Mouse (Mus musculus) heart, postnatal 0 days (tissue): ENCODE data around the gene Mtfr2. TPM values are rescaled to one million over a fixed set of nuclear protein-coding genes. Genes with fewer than 3 reads are reported as not detected.

Source experiments
- ATAC-seq: fragments of 200-750 bp; cut with Nextera tagmentation; 2 replicates; pipeline ENCODE4 v1.8.0; 2017; ENCODE audit warnings: low read depth, moderate number of reproducible peaks, moderate library complexity; ENCODE audit not compliant: insufficient read depth
- DNase-seq: peaks from one replicate; pipeline ENCODE4 v3.0.0-alpha.2; 2016; ENCODE audit warnings: low spot score
- H3K27ac ChIP-seq: fragments of 300-500 bp; sonication (generic); 2 replicates; pipeline ENCODE4 v1.5.1; 2014; ENCODE audit warnings: low read depth, mild to moderate bottlenecking
- H3K27me3 ChIP-seq: fragments of 300-500 bp; sonication (generic); 2 replicates; pipeline ENCODE4 v1.6.1; 2014; ENCODE audit warnings: low read length, mixed read lengths; ENCODE audit not compliant: control insufficient read depth, insufficient read depth
- H3K36me3 ChIP-seq: fragments of 300-500 bp; sonication (generic); replicated peaks from 2 replicates; pipeline ENCODE4 v1.6.1; 2014; ENCODE audit warnings: low read length, mixed read lengths; ENCODE audit not compliant: control insufficient read depth, insufficient read depth
- H3K4me1 ChIP-seq: fragments of 300-500 bp; sonication (generic); 2 replicates; pipeline ENCODE4 v1.6.1; 2014; ENCODE audit warnings: antibody characterized with exemption; ENCODE audit not compliant: control insufficient read depth, insufficient read depth
- H3K4me2 ChIP-seq: fragments of 300-500 bp; sonication (generic); 2 replicates; pipeline ENCODE4 v1.6.1; 2014; ENCODE audit warnings: low read depth, mild to moderate bottlenecking, low read length, moderate library complexity
- H3K4me3 ChIP-seq: fragments of 300-500 bp; sonication (generic); 2 replicates; pipeline ENCODE4 v1.5.1; 2014; ENCODE audit warnings: low read depth, low read length
- H3K9ac ChIP-seq: fragments of 300-500 bp; sonication (generic); replicated peaks from 2 replicates; pipeline ENCODE4 v1.6.1; 2014; ENCODE audit warnings: low read depth, low read length, mixed read lengths
- H3K9me3 ChIP-seq: fragments of 300-500 bp; sonication (generic); replicated peaks from 2 replicates; pipeline ENCODE4 v1.6.1; 2016; ENCODE audit warnings: low read length; ENCODE audit not compliant: control insufficient read depth
- CTCF ChIP-seq: IDR thresholded peaks from 2 replicates; pipeline ENCODE4 v1.5.1; 2016; ENCODE audit warnings: antibody characterized with exemption, control low read depth, low read depth
- EP300 ChIP-seq: IDR thresholded peaks from 2 replicates; pipeline ENCODE4 v1.6.1; 2016; ENCODE audit warnings: antibody characterized with exemption, low read depth
- WGBS: fragments of 180-500 bp; shearing (Covaris S2); extraction: QIAGEN DNeasy Blood & Tissue Kit; methylation state at CpG from one replicate; pipeline ENCODE4 v1.1.7; 2014; 5-methylcytosine and 5-hydroxymethylcytosine counted together
- polyA plus RNA-seq: library from polyadenylated mRNA; unstranded; fragments of >200 nt; fragmentation: Nextera tagmentation; extraction: Ambion mirVana; gene quantifications from 2 replicates; pipeline ENCODE4 v1.2.1, GENCODE M21; 2015
- total RNA-seq: library from RNA; depleted of rRNA; stranded (reverse); fragments of >200 nt; gene quantifications from 2 replicates; pipeline ENCODE4 v1.2.3, GENCODE M21; 2014; ENCODE audit warnings: low replicate concordance

Gene Mtfr2
- total and polyA plus RNA-seq, 2 experiments from 2014 or later: 0.15 to 0.64 TPM

DNA sequence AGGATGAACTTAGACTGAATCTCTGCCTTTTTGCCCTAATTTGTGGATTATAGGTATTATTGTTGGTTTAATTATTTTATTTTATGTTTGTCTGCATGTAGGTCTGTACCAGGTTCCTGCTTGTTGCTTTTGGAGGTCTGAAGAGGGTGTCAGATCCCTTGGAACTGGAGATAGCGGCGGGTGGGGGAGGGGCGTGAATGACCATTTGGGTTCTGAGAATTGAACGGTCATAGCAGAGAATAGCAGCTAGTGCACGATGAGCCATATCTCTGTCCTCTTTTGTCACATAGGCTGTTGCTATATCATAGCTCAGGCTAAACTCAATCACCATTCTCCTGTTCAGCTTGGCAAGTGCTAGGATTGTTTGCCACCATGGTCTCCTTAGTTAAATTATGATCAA is 30.1 kb upstream of the Mtfr2 start:
- Histone ChIP-seq H3K27ac (no peak overlapping the region), H3K36me3 (peaks cover 25% of the 10 kb centered on the region), H3K9ac (no peak overlapping the region), H3K4me1 (peaks cover 12% of the 10 kb centered on the region; the same call in 1 of the 2 replicates), H3K4me2 (no peak overlapping the region), H3K9me3 (no peaks in the 10 kb centered on the region), H3K4me3 (no peak overlapping the region), H3K27me3 (no peaks in the 10 kb centered on the region)
- WGBS: 43% methylated on average over 5 of the region's 5 CpGs
- no peak for ATAC-seq
- DNase-seq: no peak
- no peak for TF ChIP-seq EP300
- no peak for TF ChIP-seq CTCF

DNA sequence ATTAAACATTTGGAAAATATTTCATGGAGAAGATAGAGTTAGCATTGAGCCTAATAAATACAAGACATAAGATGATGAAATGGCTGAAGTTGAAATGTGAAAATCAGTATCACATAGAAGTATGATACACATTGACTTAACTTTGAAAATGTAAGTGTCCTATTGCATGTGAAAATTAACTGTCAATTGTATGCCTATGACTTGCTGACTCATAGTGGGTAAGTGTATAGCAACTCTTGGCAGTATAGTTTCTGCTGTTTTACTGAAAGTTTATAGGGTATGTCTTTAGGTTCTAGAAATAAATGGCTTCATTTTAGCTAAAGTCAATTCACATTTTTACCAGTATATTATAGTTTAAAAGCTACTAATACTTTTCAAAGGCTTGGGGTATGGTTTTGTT is 21.3 kb upstream of the Mtfr2 start:
- no peak for ATAC-seq
- no peak overlapping the region for H3K4me3 ChIP-seq
- no peaks in the 10 kb centered on the region for H3K4me1 ChIP-seq
- H3K9me3 ChIP-seq: no peaks in the 10 kb centered on the region
- H3K4me2 ChIP-seq: no peak overlapping the region
- no peak for DNase-seq
- no peak overlapping the region for H3K9ac ChIP-seq
- H3K27ac ChIP-seq: no peak overlapping the region
- TF ChIP-seq EP300: no peak
- no peak for TF ChIP-seq CTCF
- no peaks in the 10 kb centered on the region for H3K27me3 ChIP-seq
- H3K36me3 ChIP-seq: peaks cover 67% of the 10 kb centered on the region

DNA sequence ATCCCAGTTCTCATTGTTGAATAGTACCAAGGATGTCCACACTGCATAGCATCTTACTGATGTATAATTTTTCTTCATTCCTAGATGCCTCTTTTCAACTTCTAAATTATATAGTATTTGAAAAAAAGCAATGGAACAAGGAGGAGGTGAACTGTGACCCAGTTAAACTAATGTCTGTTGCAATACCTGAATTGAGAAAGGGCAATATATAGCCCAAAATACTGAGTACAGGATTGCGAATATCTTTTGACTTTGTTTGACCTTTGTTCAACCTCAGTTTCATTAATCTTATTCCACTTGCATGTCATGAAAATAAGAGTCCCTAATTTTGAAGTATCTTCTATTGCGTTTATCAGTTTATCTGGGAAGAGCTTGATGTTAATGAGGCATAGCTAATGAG is 16.3 kb upstream of the Mtfr2 start:
- H3K4me1 ChIP-seq: no peaks in the 10 kb centered on the region

DNA sequence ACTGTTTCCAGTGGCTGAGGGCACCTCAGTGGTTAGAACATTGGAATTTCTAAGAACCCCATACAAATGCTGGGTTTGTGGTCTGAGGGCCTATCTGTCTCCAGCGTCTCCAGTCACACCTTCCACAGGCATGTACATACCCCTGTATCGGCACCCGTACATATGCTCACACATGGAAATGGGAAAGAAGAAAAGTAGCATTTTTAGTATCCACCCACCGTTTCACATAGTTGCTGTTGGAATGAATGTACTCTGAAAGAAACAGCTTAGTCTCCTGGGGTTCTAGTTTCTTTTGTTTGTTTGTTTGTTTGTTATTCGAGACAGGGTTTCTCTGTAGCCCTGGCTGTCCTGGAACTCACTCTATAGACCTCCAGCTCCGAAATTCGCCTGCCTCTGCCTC is 9.7 kb upstream of the Mtfr2 start:
- WGBS: 88% methylated on average over 7 of the region's 7 CpGs
- H3K27ac ChIP-seq: no peak overlapping the region
- H3K4me2 ChIP-seq: no peak overlapping the region
- no peak for TF ChIP-seq EP300
- no peak for TF ChIP-seq CTCF
- H3K9me3 ChIP-seq: no peaks in the 10 kb centered on the region
- DNase-seq (no peak), ATAC-seq (no peak)
- H3K36me3 ChIP-seq: peaks cover 71% of the 10 kb centered on the region
- H3K27me3 ChIP-seq: no peaks in the 10 kb centered on the region
- H3K9ac ChIP-seq: no peak overlapping the region
- no peaks in the 10 kb centered on the region for H3K4me1 ChIP-seq
- no peak overlapping the region for H3K4me3 ChIP-seq

More for the DNA sequence above, 16.3 kb upstream of the Mtfr2 start:
- no peak overlapping the region for H3K27ac ChIP-seq
- TF ChIP-seq EP300 (no peak), CTCF (no peak)
- no peaks in the 10 kb centered on the region for H3K27me3 ChIP-seq
- ATAC-seq (no peak), DNase-seq (no peak)
- no peak overlapping the region for H3K4me3 ChIP-seq
- no peaks in the 10 kb centered on the region for H3K9me3 ChIP-seq
- H3K9ac ChIP-seq: no peak overlapping the region
- 88% methylated on average over 2 of the region's 2 CpGs for WGBS
- H3K4me2 ChIP-seq: no peak overlapping the region
- H3K36me3 ChIP-seq: peaks cover 74% of the 10 kb centered on the region

DNA sequence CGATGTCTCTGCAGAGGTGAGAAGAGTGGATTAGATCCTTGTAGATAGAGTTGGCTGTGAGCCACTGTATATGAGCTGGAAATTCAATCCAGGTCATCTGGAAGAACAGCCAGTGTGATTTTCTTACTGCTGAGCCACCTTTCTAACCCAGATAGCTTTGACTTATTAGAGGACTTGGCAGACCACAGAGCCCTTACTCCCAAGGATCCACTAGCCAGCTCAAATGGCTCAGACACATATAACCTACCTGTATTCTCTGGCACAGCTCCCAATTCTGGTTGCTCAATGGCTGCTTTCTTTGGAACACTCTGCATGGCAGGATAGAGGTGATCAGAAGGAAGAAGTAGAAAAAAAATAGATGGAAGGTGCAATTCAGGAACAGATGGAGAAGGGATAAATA is 1.8 kb upstream of the Mtfr2 start:
- H3K27me3 ChIP-seq: no peaks in the 10 kb centered on the region
- H3K4me1 ChIP-seq: 0 out of 2 replicates have a peak, but pooled peaks cover 6% of the 10 kb centered on the region
- H3K36me3 ChIP-seq: peaks cover 42% of the 10 kb centered on the region
- TF ChIP-seq EP300 (no peak), CTCF (no peak)
- H3K27ac ChIP-seq: no peak overlapping the region
- H3K9me3 ChIP-seq: no peaks in the 10 kb centered on the region
- no peak overlapping the region for H3K4me3 ChIP-seq
- H3K4me2 ChIP-seq: no peak overlapping the region
- no peak for ATAC-seq
- H3K9ac ChIP-seq: no peak overlapping the region
- no peak for DNase-seq
- WGBS: 54% methylated on average over 1 of the region's 1 CpGs

DNA sequence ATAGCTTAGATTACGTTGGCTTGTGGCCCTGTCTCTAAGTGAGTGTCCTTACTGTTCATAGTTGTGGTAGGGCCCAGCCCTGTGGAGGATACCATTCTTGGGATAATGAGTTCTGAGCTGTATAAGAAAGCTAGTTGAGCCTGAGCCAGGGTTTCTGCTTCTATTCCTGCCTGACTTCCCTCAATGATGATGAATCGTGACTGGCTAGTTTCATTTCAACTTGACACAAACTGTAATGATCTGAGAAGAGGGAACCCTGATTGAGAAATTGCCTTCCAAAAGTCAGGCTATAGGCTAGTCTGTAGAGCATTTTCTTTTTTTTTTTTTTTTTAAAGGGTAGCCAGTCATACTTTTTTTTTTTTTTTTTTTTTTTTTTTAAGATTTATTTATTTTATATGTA is 1.3 kb downstream of the Mtfr2 start:
- Histone ChIP-seq H3K9me3 (no peaks in the 10 kb centered on the region), H3K36me3 (peaks cover 24% of the 10 kb centered on the region), H3K27ac (no peak overlapping the region), H3K9ac (no peak overlapping the region), H3K4me2 (no peak overlapping the region), H3K4me1 (0 out of 2 replicates have a peak, but pooled peaks cover 6% of the 10 kb centered on the region), H3K4me3 (no peak overlapping the region), H3K27me3 (no peaks in the 10 kb centered on the region)
- TF ChIP-seq EP300 (no peak), CTCF (no peak)
- ATAC-seq: no peak
- WGBS: 87% methylated on average over 2 of the region's 2 CpGs
- no peak for DNase-seq
